Mouse (Mus musculus) cerebellum, adult 2 months (tissue): ENCODE results near the gene Mcrip2.

Experiments used
- CTCF ChIP-seq: fragments of 200-500 bp; IDR thresholded peaks from 2 replicates; pipeline ENCODE4 v1.5.1; 2011; ENCODE audit warnings: low read depth, mild to moderate bottlenecking, control low read depth, low read length, moderate library complexity, borderline replicate concordance; ENCODE audit not compliant: insufficient read depth
- POLR2A ChIP-seq: fragments of 200-500 bp; IDR thresholded peaks from 2 replicates; pipeline ENCODE4 v1.6.1; 2011; ENCODE audit warnings: low read length, control low read depth, borderline replicate concordance; ENCODE audit not compliant: insufficient read depth

DNA sequence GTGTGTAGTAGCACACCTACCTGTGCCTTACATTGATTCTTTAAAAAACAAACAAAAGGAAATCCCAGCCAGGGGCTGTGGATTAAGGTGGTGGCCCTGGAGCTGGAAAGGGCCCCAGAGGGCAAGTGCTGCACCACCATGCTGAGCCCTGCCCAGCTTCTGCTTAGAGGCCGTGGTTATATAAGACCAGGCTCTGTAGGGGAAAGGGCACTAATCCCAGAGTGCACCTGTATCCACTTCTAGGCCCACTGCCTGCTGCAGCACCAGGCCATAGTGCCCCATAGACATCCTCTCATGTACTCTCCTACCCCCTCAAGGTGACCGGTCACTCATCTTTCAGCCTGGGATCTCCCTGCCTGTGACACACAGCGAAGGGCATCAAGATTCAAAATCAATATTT is 2.4 kb downstream of the Mcrip2 start:
- no peak for TF ChIP-seq CTCF
- no peak for TF ChIP-seq POLR2A
